Mouse (Mus musculus) limb, embryonic 11.5 days (tissue): ENCODE measurements at regions not wholly inside any gene's neighbourhood (a gene's known extent, or its start where the extent isn't known, plus 50 kb on each side); places are given as distances from the start of the nearest gene placed in this dataset.
A peak's percentile ranks its signal among the peaks of the same experiment; 100 is the strongest.

Experiments used
- ATAC-seq: fragments of 200-750 bp; cut with Nextera tagmentation; 2 replicates; pipeline ENCODE4 v1.8.0; 2017; ENCODE audit warnings: low read depth; ENCODE audit not compliant: insufficient number of reproducible peaks, low FRiP score, low TSS enrichment
- DNase-seq: peaks from one replicate; pipeline ENCODE4 v3.0.0-alpha.2; 2015; ENCODE audit warnings: low spot score
- H3K27ac ChIP-seq: fragments of 300-500 bp; sonication (generic); replicated peaks from 2 replicates; pipeline ENCODE4 v1.5.1; 2014; ENCODE audit warnings: low read depth, mild to moderate bottlenecking, low read length
- H3K27me3 ChIP-seq: fragments of 300-500 bp; sonication (generic); 2 replicates; pipeline ENCODE4 v1.6.1; 2014; ENCODE audit warnings: mild to moderate bottlenecking, low read length, mixed read lengths; ENCODE audit not compliant: control insufficient read depth, insufficient read depth
- H3K36me3 ChIP-seq: fragments of 300-500 bp; sonication (generic); 2 replicates; pipeline ENCODE4 v1.6.1; 2014; ENCODE audit warnings: mild to moderate bottlenecking, low read length, moderate library complexity, mixed read lengths; ENCODE audit not compliant: control insufficient read depth, insufficient read depth
- H3K4me1 ChIP-seq: fragments of 300-500 bp; sonication (generic); 2 replicates; pipeline ENCODE4 v1.6.1; 2014; ENCODE audit warnings: low read length, mixed read lengths; ENCODE audit not compliant: control insufficient read depth, insufficient read depth
- H3K4me2 ChIP-seq: fragments of 300-500 bp; sonication (generic); 2 replicates; pipeline ENCODE4 v1.6.1; 2014; ENCODE audit warnings: low read depth, mild to moderate bottlenecking, moderate library complexity; ENCODE audit not compliant: severe bottlenecking
- H3K4me3 ChIP-seq: fragments of 300-500 bp; sonication (generic); 2 replicates; pipeline ENCODE4 v1.5.1; 2014; ENCODE audit warnings: low read depth, low read length
- H3K9ac ChIP-seq: fragments of 300-500 bp; sonication (generic); 2 replicates; pipeline ENCODE4 v1.6.1; 2014; ENCODE audit warnings: mild to moderate bottlenecking, low read length
- H3K9me3 ChIP-seq: fragments of 300-500 bp; sonication (generic); 2 replicates; pipeline ENCODE4 v1.6.1; 2016; ENCODE audit warnings: low read length; ENCODE audit not compliant: control insufficient read depth
- WGBS: fragments of 180-500 bp; shearing (Covaris S2); extraction: QIAGEN DNeasy Blood & Tissue Kit; methylation state at CpG from one replicate; pipeline ENCODE4 v1.1.7; 2014; 5-methylcytosine and 5-hydroxymethylcytosine counted together

GRCm38 (mm10) chr15:52191176-52191575 lies 1693.5 kb upstream of the Gm7489 start:
- Histone ChIP-seq H3K4me2 (no peak overlapping the region), H3K4me3 (no peak overlapping the region), H3K27ac (no peak overlapping the region), H3K36me3 (no peaks in the 10 kb centered on the region), H3K9ac (no peak overlapping the region), H3K9me3 (no peaks in the 10 kb centered on the region), H3K27me3 (no peaks in the 10 kb centered on the region), H3K4me1 (no peaks in the 10 kb centered on the region)
- ATAC-seq (no peak), DNase-seq (no peak)
- WGBS: 74% methylated on average over 3 of the region's 3 CpGs

DNA sequence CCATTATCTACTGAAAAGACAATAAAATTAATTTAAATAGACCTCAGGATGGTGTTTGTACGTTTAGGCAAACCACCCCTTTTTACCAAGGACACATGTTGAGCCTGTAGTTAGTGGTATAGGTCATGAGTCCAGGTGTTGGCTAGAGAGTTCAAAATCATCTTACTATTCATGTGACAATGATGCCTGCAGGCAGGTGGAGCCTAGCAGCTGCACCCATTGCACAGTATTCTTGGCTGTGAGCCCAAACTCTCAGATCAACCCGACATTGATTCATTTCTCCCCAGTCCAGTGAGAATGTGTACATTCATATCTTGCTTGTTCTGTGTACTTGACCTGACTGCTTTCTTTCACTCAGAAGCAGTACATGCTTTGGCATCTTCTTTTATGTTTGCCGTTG lies 1677.4 kb upstream of the Gm7489 start:
- DNase-seq: no peak
- Histone ChIP-seq H3K27ac (no peak overlapping the region), H3K4me2 (no peak overlapping the region), H3K9me3 (no peaks in the 10 kb centered on the region), H3K9ac (no peak overlapping the region), H3K36me3 (no peaks in the 10 kb centered on the region), H3K27me3 (no peaks in the 10 kb centered on the region), H3K4me1 (no peaks in the 10 kb centered on the region), H3K4me3 (no peak overlapping the region)
- no peak for ATAC-seq
- WGBS: 85% methylated on average over 3 of the region's 3 CpGs

DNA sequence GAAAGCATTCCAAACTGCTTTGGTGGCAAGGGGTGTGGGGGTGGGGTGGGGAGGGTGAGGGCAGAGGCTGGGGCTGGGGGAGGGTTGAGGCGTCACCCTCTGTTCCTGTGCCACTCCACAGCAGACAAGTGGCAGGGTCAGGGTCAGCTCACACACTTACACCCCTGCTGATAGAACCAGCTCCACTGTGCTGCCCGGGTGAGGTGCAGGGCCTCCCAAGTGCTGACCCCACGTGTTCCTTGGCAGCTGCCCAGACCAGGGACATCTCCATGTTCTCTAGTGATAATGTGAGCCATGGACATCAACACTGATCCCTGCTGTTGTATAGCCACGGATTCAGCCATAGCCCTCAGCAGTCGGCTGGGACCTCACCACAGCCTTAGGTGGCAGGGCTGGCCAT lies 1652.3 kb upstream of the Gm7489 start:
- Histone ChIP-seq H3K9ac (no peak overlapping the region), H3K4me1 (no peaks in the 10 kb centered on the region), H3K27ac (no peak overlapping the region), H3K4me3 (no peak overlapping the region), H3K27me3 (no peaks in the 10 kb centered on the region), H3K36me3 (no peaks in the 10 kb centered on the region), H3K9me3 (no peaks in the 10 kb centered on the region), H3K4me2 (no peak overlapping the region)
- DNase-seq: no peak
- peak; percentile 47; the same call in 1 of the 2 replicates for ATAC-seq
- 90% methylated on average over 4 of the region's 5 CpGs for WGBS

DNA sequence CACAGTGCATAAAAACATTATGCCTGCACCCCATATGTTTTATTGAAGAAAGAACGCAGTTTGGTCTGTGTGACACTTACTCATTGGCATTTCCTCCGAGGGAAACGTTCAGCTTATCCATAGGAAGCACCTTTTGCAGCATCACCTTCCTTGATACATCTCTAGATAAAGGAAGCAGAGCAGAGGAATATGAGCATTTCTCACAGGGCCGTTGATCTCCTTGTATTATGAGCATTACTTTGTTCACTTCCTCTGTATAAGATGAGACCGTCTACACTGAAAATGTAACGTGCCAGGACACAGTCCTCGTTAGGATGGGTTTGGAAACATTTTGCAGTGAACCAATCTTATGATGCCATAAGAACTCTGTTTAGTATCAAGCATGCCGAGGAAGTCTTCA lies 1648.5 kb upstream of the Gm7489 start:
- H3K27me3 ChIP-seq: no peaks in the 10 kb centered on the region
- H3K4me3 ChIP-seq: no peak overlapping the region
- no peak overlapping the region for H3K27ac ChIP-seq
- H3K36me3 ChIP-seq: no peaks in the 10 kb centered on the region
- H3K4me1 ChIP-seq: no peaks in the 10 kb centered on the region
- no peaks in the 10 kb centered on the region for H3K9me3 ChIP-seq
- H3K4me2 ChIP-seq: no peak overlapping the region
- ATAC-seq: no peak
- no peak for DNase-seq
- WGBS: 63% methylated on average over 8 of the region's 8 CpGs
- no peak overlapping the region for H3K9ac ChIP-seq

GRCm38 (mm10) chr15:52242890-52243289 lies 1641.8 kb upstream of the Gm7489 start:
- no peak overlapping the region for H3K27ac ChIP-seq
- H3K9me3 ChIP-seq: no peaks in the 10 kb centered on the region
- no peak overlapping the region for H3K4me2 ChIP-seq
- ATAC-seq (no peak), DNase-seq (no peak)
- H3K4me3 ChIP-seq: no peak overlapping the region
- no peaks in the 10 kb centered on the region for H3K27me3 ChIP-seq
- no peaks in the 10 kb centered on the region for H3K4me1 ChIP-seq
- H3K9ac ChIP-seq: no peak overlapping the region
- WGBS: 90% methylated on average over 1 of the region's 1 CpGs
- no peaks in the 10 kb centered on the region for H3K36me3 ChIP-seq
